Mouse (Mus musculus) layer of hippocampus, adult 8-10 months (tissue): ENCODE measurements around the gene Ttc9. TPM values are rescaled to one million over a fixed set of nuclear protein-coding genes. Genes with fewer than 3 reads are reported as not detected.

Experiments
- total RNA-seq, 4 experiments: library from RNA; stranded (reverse); gene quantifications; 2 replicates each; pipeline ENCODE4 v1.2.4; 2022

Ttc9 gene
- total RNA-seq, 4 experiments from 2014 or later, result 37.0 to 43.8 (median 39.9) TPM

Other genes starting within 250 kb of the Ttc9 start
- 1 to 10 TPM; 2.5 to 4.9 (median 3.1) TPM for gene Adam4, start 209.3 kb upstream of the Ttc9 start, total RNA-seq
- gene Cox16, start 146.1 kb upstream of the Ttc9 start, total RNA-seq, result 10 to 100 TPM; 37.6 to 46.5 (median 40.4) TPM
- 10 to 100 TPM; 34.0 to 44.4 (median 41.8) TPM for gene Gm20498, start 98.3 kb upstream of the Ttc9 start, total RNA-seq
- 10 to 100 TPM; 30.7 to 35.8 (median 33.6) TPM for gene Synj2bp, start 98.3 kb upstream of the Ttc9 start, total RNA-seq
- gene Adam21, start 62.8 kb upstream of the Ttc9 start, total RNA-seq, result under 1 TPM; 0.25 to 0.38 (median 0.34) TPM
- 10 to 100 TPM; 25.9 to 38.6 (median 31.6) TPM for gene Med6, start 36.2 kb upstream of the Ttc9 start, total RNA-seq
- 10 to 100 TPM; 32.2 to 36.5 (median 34.6) TPM for gene Map3k9, start 149.9 kb downstream of the Ttc9 start, total RNA-seq
- 100 to 1,000 TPM in 3 of 4 experiments, 10 to 100 TPM in 1; 97.3 to 114 (median 106) TPM for gene Pcnx, start 228.8 kb downstream of the Ttc9 start, total RNA-seq